Mouse (Mus musculus) forebrain, embryonic 16.5 days (tissue): ENCODE results near the gene Ttll11. TPM values are rescaled to one million over a fixed set of nuclear protein-coding genes. Genes with fewer than 3 reads are reported as not detected.
A peak's percentile ranks its signal among the peaks of the same experiment; 100 is the strongest.

Experiments used
- ATAC-seq: fragments of 200-750 bp; cut with Nextera tagmentation; 2 replicates; pipeline ENCODE4 v1.8.0; 2017; ENCODE audit warnings: mild to moderate bottlenecking, moderate library complexity
- H3K27ac ChIP-seq: fragments of 300-500 bp; sonication (generic); 2 replicates; pipeline ENCODE4 v1.5.1; 2014; ENCODE audit warnings: low read length, control low read depth
- H3K27me3 ChIP-seq: fragments of 300-500 bp; sonication (generic); replicated peaks from 2 replicates; pipeline ENCODE4 v1.6.1; 2014; ENCODE audit warnings: low read length; ENCODE audit not compliant: control insufficient read depth, insufficient read depth
- H3K36me3 ChIP-seq: fragments of 300-500 bp; sonication (generic); 2 replicates; pipeline ENCODE4 v1.6.1; 2014; ENCODE audit not compliant: control insufficient read depth, insufficient read depth
- H3K4me1 ChIP-seq: fragments of 300-500 bp; sonication (generic); replicated peaks from 2 replicates; pipeline ENCODE4 v1.6.1; 2014; ENCODE audit warnings: low read length; ENCODE audit not compliant: control insufficient read depth, insufficient read depth
- H3K4me2 ChIP-seq: fragments of 300-500 bp; sonication (generic); 2 replicates; pipeline ENCODE4 v1.6.1; 2014; ENCODE audit warnings: mild to moderate bottlenecking, low read length, control low read depth
- H3K4me3 ChIP-seq: fragments of 300-500 bp; sonication (generic); replicated peaks from 2 replicates; pipeline ENCODE4 v1.5.1; 2014; ENCODE audit warnings: mild to moderate bottlenecking, low read length, control low read depth
- H3K9ac ChIP-seq: fragments of 300-500 bp; sonication (generic); replicated peaks from 2 replicates; pipeline ENCODE4 v1.6.1; 2014; ENCODE audit warnings: low read depth, low read length, control low read depth
- H3K9me3 ChIP-seq: fragments of 300-500 bp; sonication (generic); 2 replicates; pipeline ENCODE4 v1.6.1; 2016; ENCODE audit warnings: low read length; ENCODE audit not compliant: control insufficient read depth
- WGBS: fragments of 180-500 bp; shearing (Covaris S2); extraction: QIAGEN DNeasy Blood & Tissue Kit; methylation state at CpG from one replicate; pipeline ENCODE4 v1.1.7; 2014; 5-methylcytosine and 5-hydroxymethylcytosine counted together
- polyA plus RNA-seq: library from polyadenylated mRNA; unstranded; fragments of >200 nt; fragmentation: Nextera tagmentation; extraction: Ambion mirVana; gene quantifications from 2 replicates; pipeline ENCODE4 v1.2.1, GENCODE M21; 2015

Ttll11 gene
- polyA plus RNA-seq, 1 experiment from 2014 or later, result 2.5 TPM

DNA sequence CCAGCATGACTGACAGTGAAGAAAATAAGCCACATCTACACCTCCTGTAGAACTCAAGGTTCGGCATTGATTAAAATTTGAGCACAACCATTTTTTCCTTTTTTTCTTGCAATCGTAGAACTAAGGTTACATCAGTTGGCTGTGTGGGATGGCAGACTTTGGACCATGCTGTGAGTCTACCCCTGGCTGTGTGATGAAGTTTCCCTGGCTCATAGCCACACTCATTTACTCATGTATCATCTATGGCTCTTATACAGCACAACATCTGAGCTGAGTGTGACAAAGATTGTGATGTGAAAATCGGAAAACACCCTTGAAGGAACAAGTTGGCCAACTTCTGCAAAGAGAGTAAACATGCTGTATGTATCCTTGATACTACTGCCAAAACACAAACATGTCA is 56.8 kb downstream of the Ttll11 start:
- no peak overlapping the region for H3K4me2 ChIP-seq
- 74% methylated on average over 3 of the region's 3 CpGs for WGBS

GRCm38 (mm10) chr2:35912090-35912489 is 67.6 kb downstream of the Ttll11 start:
- Histone ChIP-seq H3K36me3 (no peaks in the 10 kb centered on the region), H3K4me2 (no peak overlapping the region), H3K4me1 (no peaks in the 10 kb centered on the region), H3K4me3 (no peak overlapping the region), H3K9me3 (no peaks in the 10 kb centered on the region), H3K9ac (no peak overlapping the region), H3K27ac (no peak overlapping the region), H3K27me3 (no peaks in the 10 kb centered on the region)
- no peak for ATAC-seq
- 69% methylated on average over 4 of the region's 4 CpGs for WGBS

More for the DNA sequence above, 56.8 kb downstream of the Ttll11 start:
- 0 out of 2 replicates have a peak, but pooled peaks have one; percentile 33 for ATAC-seq
- no peaks in the 10 kb centered on the region for H3K9me3 ChIP-seq
- no peaks in the 10 kb centered on the region for H3K4me1 ChIP-seq
- H3K27ac ChIP-seq, result no peak overlapping the region
- H3K9ac ChIP-seq, result no peak overlapping the region
- no peak overlapping the region for H3K4me3 ChIP-seq
- H3K36me3 ChIP-seq, result no peaks in the 10 kb centered on the region
- H3K27me3 ChIP-seq, result no peaks in the 10 kb centered on the region

DNA sequence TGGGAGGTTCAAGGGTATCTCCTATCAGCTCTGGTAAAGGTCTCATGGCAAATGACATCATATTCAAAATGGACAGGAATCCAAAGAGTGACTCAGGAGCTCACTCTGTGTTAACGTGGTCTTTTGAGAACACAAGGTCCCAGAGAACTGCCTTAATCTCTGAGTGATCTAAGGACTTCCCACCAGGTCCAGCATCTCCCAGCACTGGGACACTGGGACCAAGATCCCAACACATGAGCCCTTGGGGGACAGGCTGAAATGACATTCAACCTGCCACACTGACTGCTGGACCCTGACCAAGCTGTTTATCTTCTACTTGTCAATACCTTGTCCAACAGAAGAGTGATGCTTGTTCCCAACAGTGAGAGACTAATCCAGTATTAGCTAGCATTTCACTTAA is 68.0 kb downstream of the Ttll11 start:
- Histone ChIP-seq H3K9ac (no peak overlapping the region), H3K4me3 (no peak overlapping the region), H3K27ac (no peak overlapping the region), H3K36me3 (no peaks in the 10 kb centered on the region), H3K4me2 (no peak overlapping the region), H3K4me1 (no peaks in the 10 kb centered on the region), H3K9me3 (no peaks in the 10 kb centered on the region), H3K27me3 (no peaks in the 10 kb centered on the region)
- 85% methylated on average over 1 of the region's 1 CpGs for WGBS
- ATAC-seq, result no peak

- Histone ChIP-seq H3K27me3 (no peaks in the 10 kb centered on the region), H3K9ac (no peak overlapping the region), H3K4me2 (no peak overlapping the region), H3K4me3 (no peak overlapping the region), H3K36me3 (no peaks in the 10 kb centered on the region), H3K9me3 (no peaks in the 10 kb centered on the region), H3K4me1 (peaks cover 5% of the 10 kb centered on the region; the same call in 1 of the 2 replicates), H3K27ac (no peak overlapping the region)
- ATAC-seq, result no peak
- 66% methylated on average over 9 of the region's 9 CpGs for WGBS
Observed at GRCm38 (mm10) chr2:35910740-35911139, 69.0 kb downstream of the Ttll11 start.

- Histone ChIP-seq H3K36me3 (no peaks in the 10 kb centered on the region), H3K27ac (no peak overlapping the region), H3K4me2 (no peak overlapping the region), H3K9ac (no peak overlapping the region), H3K4me1 (peaks cover 5% of the 10 kb centered on the region; the same call in 1 of the 2 replicates), H3K4me3 (no peak overlapping the region), H3K27me3 (no peaks in the 10 kb centered on the region), H3K9me3 (no peaks in the 10 kb centered on the region)
- WGBS, result 95% methylated on average over 4 of the region's 4 CpGs
- ATAC-seq, result no peak
Observed at GRCm38 (mm10) chr2:35909353-35909752, 70.4 kb downstream of the Ttll11 start.

DNA sequence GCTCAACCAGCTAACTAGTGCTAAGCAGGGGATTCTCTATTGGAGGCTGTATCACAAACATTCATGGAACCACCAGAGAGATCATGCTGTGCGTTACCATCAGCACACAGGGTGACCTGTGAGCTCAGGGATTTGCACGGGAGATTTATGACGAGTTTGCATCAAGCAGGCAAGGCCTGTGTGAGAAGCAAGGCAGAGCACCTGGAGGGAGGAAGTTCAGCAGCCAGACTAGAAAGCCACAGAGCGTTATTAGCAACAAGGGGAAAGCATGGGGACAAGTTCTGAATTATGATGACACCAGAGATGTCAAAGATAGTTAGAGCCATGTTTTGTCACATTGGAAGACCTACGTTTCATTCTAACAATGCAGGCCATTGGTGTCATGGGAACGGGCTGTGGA is 72.1 kb downstream of the Ttll11 start:
- Histone ChIP-seq H3K4me2 (no peak overlapping the region), H3K4me1 (peaks cover 5% of the 10 kb centered on the region; the same call in 1 of the 2 replicates), H3K27ac (no peak overlapping the region), H3K27me3 (no peaks in the 10 kb centered on the region), H3K9ac (no peak overlapping the region), H3K36me3 (no peaks in the 10 kb centered on the region), H3K4me3 (no peak overlapping the region), H3K9me3 (no peaks in the 10 kb centered on the region)
- 84% methylated on average over 6 of the region's 6 CpGs for WGBS
- ATAC-seq, result no peak

DNA sequence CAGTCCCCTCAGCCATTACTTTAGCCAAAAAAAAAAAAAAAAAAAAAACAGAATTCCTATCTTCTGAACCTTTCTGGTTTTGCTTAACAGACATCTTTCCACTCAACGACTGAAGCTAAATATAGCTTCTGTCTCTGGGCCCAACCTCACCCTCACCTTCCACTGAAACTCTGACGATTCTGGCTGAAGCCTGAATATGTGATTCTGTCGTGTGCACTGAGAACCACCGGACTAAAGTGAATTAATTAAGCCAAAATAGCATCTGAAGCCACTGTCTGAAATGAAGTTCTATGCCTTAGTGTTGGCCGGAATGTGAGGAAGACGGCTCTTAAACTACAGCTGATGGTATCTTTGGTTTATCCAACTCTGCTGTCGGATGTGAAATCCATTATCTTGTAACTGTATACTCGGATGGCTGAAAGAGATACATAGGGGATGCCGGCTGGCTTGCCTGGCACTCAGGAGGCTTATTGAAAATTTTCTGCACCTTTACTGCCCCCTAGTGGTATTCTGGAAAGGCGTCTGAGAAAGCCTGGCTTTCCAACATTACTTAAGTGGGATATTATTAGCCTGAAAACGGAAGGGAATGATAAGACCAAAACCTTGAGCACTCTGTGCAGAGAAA is 73.4 kb downstream of the Ttll11 start:
- Histone ChIP-seq H3K9me3 (no peaks in the 10 kb centered on the region), H3K27ac (0 out of 2 replicates have a peak overlapping the region, but pooled peaks have one; percentile 5), H3K36me3 (no peaks in the 10 kb centered on the region), H3K4me2 (no peak overlapping the region), H3K9ac (no peak overlapping the region), H3K27me3 (no peaks in the 10 kb centered on the region), H3K4me1 (peaks cover 5% of the 10 kb centered on the region; the same call in 1 of the 2 replicates), H3K4me3 (no peak overlapping the region)
- peak; percentile 85 for ATAC-seq
- WGBS, result 15% methylated on average over 11 of the region's 11 CpGs

DNA sequence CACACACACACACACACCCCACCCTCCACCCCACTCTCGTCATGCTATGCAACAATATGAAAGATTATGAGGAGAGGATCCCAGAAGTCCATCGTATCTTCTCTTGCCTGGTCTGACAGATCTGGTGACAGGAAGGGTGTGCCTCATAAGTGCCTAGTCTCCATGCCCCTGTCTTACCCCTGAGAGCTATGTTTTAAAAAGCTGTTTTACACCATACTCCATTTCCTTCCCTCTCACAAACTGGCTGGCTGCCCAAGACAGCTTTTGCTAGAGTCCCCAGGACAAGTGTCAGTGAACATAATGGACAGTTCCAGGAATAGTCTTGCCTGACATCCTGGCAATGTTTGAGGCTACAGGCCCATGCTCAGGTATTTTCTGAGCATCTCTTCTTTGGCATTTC is 78.9 kb downstream of the Ttll11 start:
- H3K9ac ChIP-seq, result no peak overlapping the region
- H3K27me3 ChIP-seq, result no peaks in the 10 kb centered on the region
- H3K36me3 ChIP-seq, result no peaks in the 10 kb centered on the region
- no peak for ATAC-seq
- no peak overlapping the region for H3K27ac ChIP-seq
- H3K9me3 ChIP-seq, result no peaks in the 10 kb centered on the region
- H3K4me3 ChIP-seq, result no peak overlapping the region
- WGBS, result 72% methylated on average over 2 of the region's 2 CpGs
- H3K4me1 ChIP-seq, result no peaks in the 10 kb centered on the region; the same call in 1 of the 2 replicates
- no peak overlapping the region for H3K4me2 ChIP-seq

- WGBS, result 97% methylated on average over 3 of the region's 3 CpGs
- no peaks in the 10 kb centered on the region for H3K4me1 ChIP-seq
- H3K27me3 ChIP-seq, result no peaks in the 10 kb centered on the region
- H3K9me3 ChIP-seq, result no peaks in the 10 kb centered on the region
- no peak for ATAC-seq
- no peak overlapping the region for H3K27ac ChIP-seq
- H3K4me3 ChIP-seq, result no peak overlapping the region
- H3K4me2 ChIP-seq, result no peak overlapping the region
- no peaks in the 10 kb centered on the region for H3K36me3 ChIP-seq
- no peak overlapping the region for H3K9ac ChIP-seq
Observed at GRCm38 (mm10) chr2:35899712-35900111, 80.0 kb downstream of the Ttll11 start.

- Histone ChIP-seq H3K36me3 (no peaks in the 10 kb centered on the region), H3K9ac (no peak overlapping the region), H3K9me3 (no peaks in the 10 kb centered on the region), H3K4me1 (no peaks in the 10 kb centered on the region), H3K4me2 (no peak overlapping the region), H3K4me3 (no peak overlapping the region), H3K27me3 (no peaks in the 10 kb centered on the region), H3K27ac (no peak overlapping the region)
- 86% methylated on average over 4 of the region's 4 CpGs for WGBS
- ATAC-seq, result no peak
Observed at GRCm38 (mm10) chr2:35899135-35899474, 80.6 kb downstream of the Ttll11 start.
